Mouse (Mus musculus) kidney, postnatal 4 days (tissue): ENCODE results near the gene Lamtor4.

Experiments used
- DNase-seq, 2 experiments: peaks; one replicate each; pipeline ENCODE4 v3.0.0; 2021; ENCODE audit warnings: mixed read lengths in 2 of 2

Gene Lamtor4

DNA sequence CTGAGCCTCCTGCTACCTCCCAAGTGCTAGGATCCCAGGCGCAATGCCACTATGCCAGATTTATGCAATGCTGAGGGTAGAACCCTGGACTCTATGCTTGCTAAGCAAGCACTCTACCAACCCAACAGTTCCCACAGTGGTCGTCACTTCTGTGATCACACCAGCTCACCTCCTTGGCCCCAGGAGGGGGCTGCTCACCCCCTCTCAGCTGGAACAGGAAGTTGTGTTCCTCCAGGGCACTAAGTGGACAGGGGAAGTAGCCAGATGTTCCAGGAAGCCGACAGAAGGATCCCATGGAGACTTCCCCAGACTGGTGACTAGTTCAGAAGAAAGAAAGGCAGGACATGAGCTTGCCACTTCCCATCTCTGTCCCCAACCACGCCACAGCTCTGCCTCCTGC is 6.7 kb downstream of the Lamtor4 start:
- no peak for DNase-seq

DNA sequence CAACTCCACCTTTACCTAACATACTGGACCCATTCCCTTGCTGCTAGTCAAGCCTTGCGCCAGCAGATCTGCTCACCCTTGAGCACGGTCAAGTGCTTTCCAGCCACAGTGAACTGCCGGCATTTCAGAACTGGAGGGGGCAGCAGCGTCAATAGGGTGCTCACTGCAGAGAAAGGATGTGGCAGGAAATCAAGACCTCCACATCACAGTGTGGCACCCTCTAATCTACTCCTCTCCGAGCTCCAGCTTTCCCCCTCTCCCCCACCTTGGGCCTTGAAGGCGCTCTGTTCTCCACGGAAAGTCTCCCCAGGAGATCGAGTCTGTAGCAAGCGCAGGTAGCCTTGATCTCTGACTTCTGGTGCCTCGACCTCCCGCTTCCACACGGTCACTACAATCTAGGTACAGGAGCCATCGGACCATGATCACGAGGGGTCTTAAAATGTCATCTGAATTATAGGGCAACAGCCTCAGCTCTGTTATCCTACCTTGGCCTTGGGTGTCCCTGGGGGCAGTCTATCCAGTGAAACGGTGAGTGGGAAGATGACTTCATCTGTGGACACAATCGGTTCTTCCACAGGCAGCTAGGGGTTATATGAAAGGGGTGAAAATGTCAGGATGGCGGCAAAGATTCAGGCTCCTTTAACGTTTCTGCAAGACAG is 7.4 kb downstream of the Lamtor4 start:
- DNase-seq = no peak

DNA sequence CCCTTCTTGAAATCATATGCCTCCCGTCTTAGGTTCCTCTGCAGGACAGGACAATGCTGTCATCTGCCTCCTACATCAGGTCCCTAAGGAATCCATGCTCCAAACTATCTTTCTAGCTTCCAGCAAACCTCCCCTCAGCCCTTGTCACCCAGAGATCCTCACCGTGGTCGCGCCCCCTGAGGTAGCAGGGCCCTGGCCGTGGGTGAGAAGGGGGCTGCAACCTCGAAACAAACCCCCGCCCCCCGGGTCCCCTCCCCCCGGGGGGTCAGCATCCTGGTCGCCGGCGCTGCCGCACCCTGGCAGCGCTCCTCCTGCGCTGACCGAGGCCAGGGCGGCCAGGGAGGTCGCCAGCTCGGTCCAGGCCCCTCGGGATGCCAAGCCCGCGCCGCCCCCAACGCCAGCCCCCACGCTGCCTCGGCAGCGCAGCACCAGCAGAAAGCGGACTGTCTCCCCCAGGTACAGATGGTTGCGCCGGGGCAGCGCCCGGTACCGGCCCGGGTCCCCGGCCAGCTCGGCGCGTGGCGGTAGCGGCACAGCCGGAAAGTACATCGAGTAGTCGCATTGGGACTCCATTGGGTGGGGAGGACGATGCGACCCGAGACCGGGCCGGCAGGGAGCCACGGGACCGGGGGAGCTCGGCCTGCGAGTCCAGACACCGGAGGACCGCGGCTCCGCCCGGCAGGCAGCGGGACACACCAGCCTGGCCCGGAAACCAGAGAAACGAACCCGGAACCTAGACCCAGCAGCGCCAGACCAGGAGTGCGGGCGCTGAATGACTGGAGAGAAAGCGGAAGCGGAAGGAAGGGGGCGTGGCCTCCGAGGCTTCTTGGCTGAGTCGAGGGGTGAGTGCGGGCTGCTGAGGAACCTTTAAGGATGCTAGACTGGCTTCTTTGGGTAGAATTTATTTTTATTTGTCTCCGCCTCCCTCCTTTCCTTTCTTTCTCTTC is 8.3 kb downstream of the Lamtor4 start, which contains the start of gene BC037034:
Gene BC037034 (minus strand): TSS at position 774 of the 947 bp plus-strand sequence.
- DNase-seq = peak; percentile 96 to 97

DNA sequence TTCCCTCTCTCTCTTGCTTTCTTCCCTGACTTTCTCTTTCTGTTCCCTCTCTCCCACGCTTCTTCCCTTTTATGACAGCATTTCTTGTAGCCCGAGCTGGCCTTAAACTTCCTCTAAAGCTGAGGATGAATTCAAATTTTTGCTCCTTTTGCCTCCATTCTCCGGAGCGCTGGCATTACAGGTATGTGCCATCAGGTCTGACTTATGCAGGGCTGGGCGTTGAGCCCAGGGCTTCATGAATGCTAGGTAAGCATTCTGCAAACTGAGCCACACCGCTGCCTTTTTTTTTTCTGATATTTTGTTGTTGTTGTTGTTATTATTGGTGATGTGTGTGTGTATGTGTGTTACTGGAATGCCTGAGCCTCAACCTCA is 8.9 kb downstream of the Lamtor4 start:
- DNase-seq = no peak

DNA sequence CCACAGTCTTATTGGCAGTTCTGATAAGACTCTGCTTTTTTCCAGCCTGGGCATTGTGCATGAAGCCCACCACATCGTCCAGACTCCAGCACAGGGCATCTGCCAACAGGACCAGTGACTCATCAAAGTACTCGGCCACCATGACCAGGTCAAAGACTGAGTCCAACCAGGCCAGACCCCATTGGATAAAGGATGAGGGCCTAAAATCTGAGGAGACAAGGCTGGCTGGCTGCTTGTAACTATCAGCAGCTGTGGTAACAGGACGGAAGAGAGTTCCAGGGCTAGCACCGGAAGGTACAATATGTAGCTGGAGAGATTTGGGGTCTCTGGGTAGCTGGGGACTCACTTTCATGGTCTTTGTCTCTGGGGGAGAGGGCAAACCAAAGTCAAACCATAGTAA is 10.4 kb downstream of the Lamtor4 start:
- DNase-seq = no peak

DNA sequence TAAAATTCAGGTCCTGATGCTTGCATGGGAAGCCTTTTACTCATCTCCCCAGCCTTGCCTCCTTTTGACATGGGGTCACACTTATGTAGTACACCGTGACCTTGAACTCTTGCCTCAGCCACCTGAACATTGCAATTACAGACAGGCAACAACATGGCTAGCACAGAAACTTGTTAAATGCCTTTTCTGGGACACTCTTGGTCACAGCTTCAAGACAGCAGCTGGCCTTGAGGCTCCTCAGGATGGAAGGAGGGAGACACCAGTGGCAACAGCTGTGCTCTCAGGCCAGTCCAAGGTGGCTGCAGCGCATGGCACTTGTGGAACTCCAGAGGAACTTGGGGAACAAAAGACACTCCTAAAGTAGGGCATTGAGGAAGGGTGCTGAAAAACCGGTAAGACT is 11.8 kb downstream of the Lamtor4 start:
- DNase-seq = no peak

DNA sequence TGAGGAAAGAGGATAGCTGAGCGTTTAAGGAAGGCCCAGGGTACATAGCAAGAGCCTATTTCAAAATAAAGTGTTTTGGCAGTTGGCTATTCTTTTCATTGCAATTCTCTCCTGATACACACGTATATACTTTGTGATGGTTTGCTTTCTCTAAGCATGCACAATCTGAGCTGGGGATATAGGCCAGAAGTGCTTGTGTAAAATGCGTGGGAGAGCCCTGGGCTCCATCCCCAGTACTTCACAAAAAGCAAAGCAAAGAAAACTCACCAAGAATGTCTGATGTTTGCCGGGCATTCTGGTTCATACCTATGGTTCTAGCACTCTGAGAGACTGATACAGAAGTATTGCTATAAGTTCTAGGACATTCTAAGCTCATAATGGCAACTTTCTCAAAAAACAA is 13.7 kb downstream of the Lamtor4 start:
- no peak for DNase-seq

DNA sequence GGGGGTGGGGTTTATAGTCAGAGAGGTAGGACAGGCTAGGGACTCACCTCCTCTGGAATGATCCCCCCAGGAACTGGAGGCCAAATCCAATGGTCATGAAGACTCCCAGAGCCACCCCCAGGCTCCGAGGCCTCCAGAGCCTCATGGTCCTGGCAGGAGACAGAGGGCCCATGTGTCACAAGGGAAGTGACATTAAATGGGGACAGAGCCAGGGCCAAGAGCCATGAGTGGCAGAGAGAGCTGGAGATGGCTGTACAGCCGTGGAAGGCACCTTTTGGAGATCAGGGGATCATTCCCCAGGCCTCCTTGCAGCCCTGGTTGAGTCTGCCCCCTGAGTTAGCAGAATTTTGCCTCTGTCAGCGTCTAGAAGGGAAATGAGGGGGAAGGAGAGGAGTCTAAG is 15.9 kb downstream of the Lamtor4 start:
- no peak for DNase-seq

DNA sequence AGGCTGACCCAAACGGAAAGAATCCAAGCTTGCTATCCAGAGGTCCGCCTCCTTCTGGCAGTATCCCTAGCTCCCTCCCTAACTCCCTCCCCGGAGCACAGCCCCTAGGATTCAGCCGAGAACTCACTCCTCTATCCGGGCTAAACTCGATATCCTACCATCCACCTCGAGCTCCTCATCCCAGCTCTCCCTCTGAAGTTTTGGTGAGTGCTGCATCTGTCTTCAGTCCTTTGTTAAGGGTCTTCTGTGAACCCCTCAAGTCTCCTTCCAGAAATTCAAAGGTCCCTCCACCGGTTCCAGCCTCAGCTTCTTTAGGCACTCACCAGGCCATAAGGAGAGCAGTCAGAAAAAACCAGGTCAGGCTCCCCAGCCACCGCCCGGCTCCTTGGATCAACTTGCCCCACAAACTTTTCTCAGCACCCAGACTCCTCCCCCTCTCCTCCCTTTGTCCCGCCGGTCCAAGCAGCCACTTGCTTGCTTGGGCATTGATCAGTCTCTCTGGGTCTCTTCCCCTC is 17.2 kb downstream of the Lamtor4 start, which contains the start of gene Gal3st4:
Gene Gal3st4 (minus strand): TSS at position 432 of the 515 bp plus-strand sequence.
- DNase-seq = peak; percentile 38 to 51

DNA sequence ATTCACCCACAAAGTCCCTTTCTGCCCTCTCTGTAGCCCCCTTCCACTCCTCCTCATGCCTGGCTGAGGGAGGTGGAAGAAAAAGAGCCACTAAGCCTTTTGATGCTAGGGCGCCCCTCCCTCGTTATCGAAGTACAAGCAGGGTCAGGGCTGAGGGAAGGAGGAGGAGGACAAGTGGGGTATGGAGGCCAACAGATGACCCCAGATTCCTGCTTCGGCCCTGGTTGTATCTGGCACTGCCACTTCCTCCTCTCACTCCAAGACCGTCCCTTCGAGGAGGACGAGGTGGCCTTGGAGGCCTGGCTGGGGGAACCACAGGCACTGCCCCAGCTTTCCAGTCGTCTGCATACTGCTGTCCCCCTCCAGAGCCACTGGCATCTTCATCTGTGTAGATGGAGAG is 18.9 kb downstream of the Lamtor4 start:
- no peak for DNase-seq

DNA sequence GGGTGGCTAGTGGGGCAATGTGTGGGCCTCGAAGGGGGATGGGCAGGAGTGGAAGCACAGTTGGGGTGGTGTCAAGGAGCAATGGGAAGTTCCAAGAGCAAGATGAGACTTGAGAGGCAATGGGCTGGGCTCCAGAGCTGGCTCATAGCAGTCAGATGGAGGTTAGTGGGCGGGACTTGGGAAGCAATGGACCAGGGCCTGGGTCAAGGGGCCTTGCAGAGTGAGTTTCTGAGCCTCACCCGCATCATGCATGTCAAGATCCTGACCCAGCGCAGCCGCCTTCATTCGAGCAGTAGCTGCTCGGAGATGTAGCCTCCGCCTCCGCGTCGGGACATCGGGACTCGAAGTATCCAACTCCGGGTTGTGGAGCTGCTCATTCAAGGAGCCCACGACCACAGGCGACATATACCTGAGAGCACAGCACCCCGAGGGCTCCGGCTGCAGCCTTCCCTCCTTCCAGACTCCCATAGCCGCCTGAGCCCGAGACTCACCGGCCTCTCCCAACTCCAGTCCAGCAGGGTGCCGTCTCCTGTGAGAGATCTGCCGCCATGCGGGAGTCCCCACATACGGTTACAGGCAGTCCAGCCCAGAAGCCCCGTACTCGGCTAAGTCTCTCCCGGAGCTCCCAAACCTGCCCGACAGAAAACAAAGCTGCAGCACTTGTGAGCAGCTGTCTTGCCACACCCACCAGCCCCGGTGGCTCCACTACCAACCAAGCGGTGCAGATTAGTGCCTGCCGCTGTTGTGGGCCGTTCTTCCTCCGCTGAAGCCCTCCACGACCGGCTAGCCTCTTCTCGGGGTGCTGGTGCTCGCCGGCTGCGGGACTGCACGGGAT is 20.2 kb downstream of the Lamtor4 start:
- peak; percentile 59 to 76 for DNase-seq

DNA sequence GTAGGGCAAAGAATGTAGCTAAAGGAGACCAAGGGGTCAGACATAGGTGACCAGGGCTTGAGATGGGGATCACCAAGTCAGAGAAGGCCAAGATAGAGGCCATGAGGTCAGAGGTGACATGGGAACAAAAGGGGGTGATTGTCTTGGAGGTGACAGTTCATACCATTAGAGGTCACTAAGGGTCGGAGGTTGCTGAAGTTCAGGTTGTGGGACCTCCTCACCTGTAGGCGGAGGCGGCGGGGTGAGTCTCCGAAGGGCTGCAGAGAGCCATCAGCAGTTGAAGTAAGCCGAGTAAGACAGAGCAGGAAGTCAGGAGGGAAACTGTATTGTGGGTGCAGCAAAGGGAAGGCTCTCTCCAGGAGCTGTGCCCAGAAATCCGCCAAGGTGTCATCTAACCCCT is 22.7 kb downstream of the Lamtor4 start:
- no peak for DNase-seq

DNA sequence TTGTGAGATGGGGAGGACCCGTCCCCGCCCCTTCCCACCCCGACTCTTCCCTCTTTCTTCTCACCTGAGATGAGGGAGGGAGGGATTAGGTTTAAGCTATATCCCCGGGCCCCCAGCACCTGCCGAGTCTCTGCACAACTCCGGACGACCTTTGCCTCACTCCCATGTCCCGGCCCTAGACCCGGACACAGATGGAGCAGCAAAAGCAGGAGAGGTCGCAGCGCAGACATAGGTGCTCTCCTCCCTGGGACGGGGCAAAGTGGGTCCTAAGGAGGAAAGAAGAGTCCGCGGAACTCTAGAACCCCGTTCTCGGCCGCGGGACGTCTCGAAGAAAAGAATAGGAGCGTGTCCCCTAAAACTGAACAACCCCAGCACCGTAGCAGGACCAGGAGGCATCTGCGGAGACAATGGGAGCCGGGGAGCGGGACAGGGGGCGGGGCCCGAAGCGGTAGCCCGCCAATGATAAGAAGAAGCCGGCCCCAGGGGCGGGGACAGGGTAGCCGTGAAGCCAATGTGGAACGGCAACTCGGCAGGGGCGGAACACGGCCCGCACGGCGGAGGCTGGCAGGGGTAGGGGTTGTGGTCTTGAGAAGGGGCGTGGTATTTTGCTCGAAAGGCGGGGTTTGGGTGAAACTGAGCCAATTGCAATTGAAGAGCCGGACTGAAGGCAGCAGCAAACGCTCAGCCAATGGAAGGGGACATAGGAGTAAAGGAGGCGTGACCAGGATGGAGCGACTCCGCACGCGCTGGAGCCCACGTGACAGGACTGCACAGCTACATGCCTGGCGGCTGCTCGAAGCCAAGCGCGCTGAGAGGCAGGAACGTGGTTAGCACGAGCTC is 24.5 kb downstream of the Lamtor4 start, which contains the start of the genes Gm43720, Gpc2 and Stag3:
Gene Gm43720 (minus strand): TSS at position 374 of the 840 bp plus-strand sequence.
Gene Gpc2 (minus strand): TSS at position 421 of the 840 bp plus-strand sequence.
Gene Stag3 (plus strand): TSS at position 656 of the 840 bp plus-strand sequence.
- peak; percentile 93 to 96 for DNase-seq

DNA sequence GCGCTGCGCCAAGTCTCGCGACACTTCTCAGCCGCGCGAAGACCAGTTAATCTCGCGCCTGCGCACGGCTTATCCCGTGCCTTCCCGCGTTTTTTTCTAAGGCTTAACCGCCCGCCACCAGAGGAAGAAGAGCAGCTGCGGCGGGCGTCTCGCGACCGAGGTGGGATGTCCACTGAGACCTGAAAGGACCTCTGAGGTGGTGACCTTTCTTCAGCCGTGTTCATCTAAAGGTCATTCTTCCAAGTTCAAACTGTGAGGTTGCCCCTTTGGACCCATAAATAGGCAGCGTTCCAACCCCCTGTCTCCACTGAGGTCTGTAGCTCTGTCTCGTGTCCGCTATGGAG is 25.1 kb downstream of the Lamtor4 start:
- no peak for DNase-seq

DNA sequence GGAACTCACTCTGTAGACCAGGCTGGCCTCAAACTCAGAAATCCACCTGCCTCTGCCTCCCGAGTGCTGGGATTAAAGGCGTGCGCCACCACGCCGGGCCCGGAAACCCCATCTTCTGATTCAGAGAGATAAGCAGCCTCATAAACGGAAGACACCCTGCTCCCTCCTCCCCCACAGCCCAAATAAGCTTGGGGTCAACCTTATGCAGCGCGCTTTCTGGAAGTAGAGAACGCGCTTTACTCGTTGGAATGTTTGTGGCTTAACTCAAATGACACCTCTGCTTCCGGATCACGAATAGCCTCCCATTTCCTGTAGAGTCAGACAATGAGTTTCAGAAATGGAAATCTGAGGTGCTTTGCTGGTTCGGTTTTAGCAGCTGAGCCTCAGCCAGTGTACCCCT is 25.5 kb downstream of the Lamtor4 start:
- DNase-seq = no peak

DNA sequence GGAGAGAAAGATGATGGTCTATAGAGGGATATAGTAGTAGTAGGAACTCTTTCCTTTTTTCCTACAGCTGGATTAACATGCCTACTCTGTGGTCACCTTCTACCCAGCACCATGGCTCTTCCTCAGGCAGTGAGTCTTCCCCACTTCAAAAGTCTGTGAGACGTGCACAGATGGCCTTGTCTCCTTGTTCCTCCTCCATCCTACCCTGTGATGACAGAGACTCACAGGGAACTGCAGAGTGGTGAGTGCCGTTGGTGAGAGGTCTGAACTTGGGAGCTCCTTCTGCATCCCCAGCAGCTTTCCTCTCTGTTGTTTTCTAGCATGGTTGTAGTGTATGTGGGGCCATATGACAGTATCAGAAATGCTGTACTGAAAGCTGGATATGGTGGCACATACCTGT is 26.5 kb downstream of the Lamtor4 start:
- no peak for DNase-seq

DNA sequence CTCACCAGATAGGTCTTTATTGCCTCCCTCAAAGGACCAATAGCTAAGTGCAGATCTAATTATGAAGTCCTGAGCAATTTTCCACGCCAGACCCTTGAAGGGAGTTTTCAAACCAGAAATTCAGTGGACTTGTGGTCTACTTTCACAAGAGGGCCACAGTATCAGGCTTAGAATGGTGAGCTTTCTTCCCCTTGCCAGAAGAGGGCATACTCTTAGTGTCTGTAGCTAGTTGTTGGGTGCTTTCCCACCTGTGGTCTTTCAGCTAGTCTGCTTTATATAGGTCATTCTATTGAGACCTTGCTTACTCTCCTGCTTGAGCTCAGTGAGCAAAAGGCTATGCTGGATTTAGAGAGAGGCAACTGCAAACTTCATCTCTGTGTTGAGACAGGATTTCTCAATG is 28.3 kb downstream of the Lamtor4 start:
- DNase-seq = no peak

DNA sequence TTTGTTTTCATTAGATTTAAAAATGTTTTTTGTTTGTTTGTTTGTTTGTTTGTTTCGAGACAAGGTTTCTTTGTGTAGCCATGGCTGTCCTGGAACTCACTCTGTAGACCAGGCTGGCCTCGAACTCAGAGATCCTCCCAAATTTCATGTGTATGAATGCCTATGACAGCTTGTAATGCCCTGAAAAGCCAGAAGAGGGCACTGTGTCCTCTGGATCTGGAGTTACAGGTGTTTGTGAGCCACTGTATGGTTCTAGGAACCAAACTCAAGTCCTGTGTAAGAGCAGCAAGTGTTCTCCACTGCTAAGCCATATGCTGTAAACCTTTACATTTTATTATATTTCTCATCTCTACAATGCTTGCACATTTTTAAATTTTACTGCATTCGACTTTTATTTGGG is 32.6 kb downstream of the Lamtor4 start:
- DNase-seq = no peak

DNA sequence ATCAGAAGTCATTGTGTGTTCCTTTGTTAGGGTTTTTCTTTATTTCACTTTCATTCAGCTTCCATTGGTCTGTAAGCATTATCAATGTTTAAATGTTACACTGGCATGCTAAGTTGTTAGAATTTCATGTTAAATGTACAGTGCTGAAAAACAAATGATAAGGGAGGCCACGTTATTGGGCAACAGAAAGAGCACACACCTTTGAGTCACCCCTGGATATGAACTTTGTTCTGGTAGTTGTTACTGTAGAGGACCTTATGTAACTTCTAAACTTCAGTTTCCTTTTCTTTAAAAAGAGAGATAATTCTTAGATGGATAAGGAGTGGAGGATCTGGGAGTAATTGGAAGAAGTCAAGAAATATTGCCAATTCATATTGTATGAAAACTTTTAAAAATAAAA is 36.4 kb downstream of the Lamtor4 start:
- DNase-seq = no peak

DNA sequence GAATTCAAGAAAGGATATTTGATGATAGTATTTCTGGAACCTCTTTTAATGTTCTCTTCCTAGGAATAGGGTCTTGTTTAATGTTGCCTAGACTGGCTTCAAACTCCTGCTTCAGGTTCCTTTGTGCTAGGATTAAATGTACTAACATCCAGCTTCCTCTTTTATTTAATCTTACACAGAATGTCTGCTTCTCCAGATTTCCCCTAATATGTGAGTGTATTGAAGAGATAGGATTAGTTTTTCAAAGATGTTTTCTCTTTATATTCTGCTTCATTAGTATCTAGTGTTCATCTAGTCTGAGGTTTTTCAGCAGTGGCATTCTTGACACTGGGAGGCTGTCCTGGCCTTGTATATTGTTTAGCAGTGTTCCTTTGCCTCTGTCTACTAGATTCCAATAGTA is 38.9 kb downstream of the Lamtor4 start:
- DNase-seq = no peak

DNA sequence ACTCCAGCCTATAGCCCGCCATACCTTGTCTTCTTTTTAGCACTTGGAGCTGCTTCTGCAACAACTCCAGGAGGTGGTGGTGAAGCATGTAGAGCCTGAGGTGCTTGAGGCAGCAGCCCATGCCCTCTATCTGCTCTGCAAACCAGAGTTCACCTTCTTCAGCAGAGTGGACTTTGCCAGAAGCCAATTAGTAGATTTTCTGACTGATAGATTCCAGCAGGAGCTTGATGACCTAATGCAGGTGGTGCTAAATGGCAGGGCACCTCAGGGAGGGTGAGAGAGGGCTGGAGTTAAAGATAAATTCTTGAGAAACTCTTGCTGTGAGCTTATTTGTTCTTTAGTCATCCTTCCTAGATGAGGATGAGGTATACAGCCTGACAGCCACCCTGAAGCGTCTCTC is 44.3 kb downstream of the Lamtor4 start:
- no peak for DNase-seq
